Mouse (Mus musculus): ENCODE measurements around the gene Atp13a2. TPM values are rescaled to one million over a fixed set of nuclear protein-coding genes. Genes with fewer than 3 reads are reported as not detected.

The Atp13a2 gene
- total RNA-seq, 2 experiments from 2014 or later: 9.0 to 23.4 TPM

DNA sequence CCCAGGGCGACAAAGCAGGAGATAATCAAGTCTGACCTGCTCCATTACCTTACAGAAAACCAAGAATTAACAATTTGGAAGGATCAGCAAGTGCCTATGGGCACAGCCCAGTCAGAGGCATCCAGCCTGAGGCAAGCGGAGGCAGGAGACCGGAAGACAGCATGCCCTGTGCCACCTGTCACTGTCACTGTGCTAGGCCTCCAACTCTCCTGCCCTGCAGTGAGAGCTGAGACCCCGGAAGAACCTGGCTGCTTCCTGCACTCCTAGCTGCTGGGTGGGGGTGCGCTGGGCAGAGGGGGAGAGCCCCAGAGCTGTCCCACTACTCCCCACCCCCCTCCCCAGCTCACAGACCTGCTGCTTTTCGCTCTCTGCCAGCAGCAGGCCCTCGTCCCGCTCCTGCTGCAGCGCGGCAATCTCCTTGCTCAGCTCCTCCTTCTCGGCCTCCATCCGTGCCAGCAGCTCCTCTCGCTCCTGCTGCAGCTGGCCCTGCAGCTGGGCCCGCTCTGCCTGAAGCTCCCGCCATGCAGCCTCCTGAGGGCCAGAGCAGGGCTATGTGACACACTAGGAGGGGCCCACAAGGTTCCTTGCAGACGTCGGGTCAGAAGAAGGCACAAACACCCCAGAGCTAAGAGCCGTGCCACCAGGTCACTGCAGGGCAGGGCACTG, 44.0 kb downstream of the Atp13a2 start:
- no peak for ATAC-seq (replicated peaks; ENCODE audit: poor library complexity)

DNA sequence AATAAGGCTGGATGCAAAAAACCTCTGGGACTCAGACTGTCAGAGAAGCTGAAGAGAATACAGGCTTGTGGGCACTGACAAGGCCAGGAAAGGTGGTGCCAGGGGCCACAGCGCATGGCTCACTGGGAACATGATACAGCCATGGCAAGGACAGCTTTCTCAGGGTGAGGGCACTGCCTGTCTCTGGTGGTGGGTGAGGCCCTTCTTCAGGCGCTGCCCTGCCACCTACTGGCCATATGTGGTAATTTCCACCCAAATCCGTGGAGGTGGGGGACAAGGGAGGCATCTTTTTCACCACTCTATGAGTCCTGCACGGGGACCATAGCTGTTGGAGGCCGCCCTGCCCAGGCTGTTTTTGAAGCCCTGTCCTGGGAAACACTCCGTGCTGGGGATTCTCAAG, 45.1 kb downstream of the Atp13a2 start:
- peak; percentile 91 for ATAC-seq (replicated peaks; ENCODE audit: poor library complexity)

DNA sequence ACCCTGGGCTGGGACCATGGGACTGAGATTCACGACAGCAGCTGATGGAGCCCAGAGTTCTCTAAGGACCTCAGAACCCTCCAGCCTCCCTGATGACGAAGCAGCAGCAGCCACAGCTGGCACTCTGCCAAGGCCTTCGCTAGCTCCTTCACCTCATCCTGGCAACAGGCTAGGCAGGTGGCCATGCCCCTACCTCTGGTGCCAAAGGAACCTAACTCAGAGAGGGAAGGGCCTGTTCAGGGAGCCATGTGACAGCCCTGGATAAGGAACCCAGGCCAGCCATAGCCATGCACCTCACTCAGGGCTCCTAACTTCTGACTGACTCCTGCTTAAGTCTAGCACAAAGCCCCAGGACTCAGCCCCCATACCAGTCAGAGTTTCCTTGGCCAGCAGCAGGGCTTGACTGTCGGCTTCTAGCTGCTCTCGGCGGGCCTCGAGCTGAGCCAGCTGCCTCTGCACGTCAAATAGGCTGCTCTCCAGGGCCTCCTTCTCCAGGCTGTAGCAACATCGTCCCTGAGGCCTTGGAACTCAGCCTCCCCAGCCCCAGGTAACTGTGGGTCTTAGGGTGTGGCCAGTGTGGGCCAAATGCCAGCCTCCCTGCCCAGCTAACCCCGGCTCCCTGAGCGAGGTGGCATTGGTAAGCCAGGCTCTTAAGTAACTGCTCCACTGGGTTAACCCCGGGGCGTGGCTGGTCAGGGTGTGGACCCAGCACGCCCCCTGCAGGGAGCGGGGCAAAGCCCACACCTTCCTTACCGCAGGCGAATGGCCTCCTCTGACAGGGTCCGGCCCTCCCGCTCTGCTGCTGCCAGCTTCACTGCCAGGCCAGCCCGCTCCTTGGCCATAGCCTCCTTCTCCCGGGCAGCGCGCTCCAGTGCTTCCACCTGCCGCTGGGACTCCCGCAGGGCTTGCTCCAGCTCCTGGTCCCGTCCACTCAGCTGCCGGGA, 47.2 kb downstream of the Atp13a2 start:
- peak; percentile 41 for ATAC-seq (replicated peaks; ENCODE audit: poor library complexity)

- ATAC-seq (replicated peaks; ENCODE audit: poor library complexity): no peak
Observed at GRCm38 (mm10) chr4:141041117-141041516, 54.4 kb downstream of the Atp13a2 start.

- ATAC-seq (replicated peaks; ENCODE audit: poor library complexity): peak; percentile 84
Observed at GRCm38 (mm10) chr4:141044816-141045215, 58.1 kb downstream of the Atp13a2 start.

DNA sequence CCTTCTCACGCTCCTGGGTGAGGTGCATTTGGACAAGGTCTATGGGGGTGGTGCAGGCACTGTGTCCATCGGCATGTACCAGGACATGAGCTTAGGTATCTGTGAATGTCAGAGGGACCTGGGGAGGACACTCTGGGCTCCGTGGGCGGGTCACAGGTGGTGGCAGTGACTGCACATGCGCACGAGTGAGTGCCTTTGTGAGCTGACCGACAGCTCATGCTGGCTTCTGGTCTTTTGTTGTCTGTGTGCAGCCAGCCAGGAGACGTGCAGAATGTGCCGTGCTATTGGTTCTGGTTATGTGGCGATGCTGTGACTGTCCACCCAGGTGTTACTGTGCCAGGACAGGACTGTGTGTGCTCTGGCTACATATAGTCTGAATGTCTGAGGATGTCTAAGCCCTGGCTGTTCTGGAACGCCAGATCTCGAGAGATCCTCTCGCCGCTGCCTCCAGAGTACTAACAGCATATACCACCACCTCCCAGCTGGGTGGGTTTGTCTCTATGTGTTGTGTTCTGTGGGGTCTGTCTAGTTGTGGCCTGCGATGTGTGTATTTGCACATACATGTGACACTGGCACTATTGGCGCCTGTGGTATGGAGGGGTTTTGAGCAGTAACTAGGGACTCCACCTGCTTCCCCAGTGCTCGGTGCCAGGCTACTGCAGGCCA, 62.3 kb downstream of the Atp13a2 start:
- ATAC-seq (replicated peaks; ENCODE audit: poor library complexity): no peak

DNA sequence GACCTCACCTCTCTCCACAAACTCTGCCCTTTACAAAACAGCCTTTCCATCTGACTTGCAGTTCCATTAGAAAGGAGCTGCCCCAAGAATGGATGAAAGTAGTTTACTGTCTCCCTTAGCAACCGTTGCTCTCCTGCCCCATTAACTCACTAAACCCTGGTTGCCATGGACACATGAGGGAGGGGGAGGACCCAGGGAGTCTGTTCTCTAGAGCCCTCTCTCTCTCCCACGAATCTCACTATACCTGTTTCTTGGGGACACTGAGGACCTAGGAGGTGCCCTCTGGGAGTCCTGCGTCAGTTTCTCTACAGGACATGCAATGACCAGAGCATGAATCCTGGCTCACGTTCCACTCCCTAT, 62.8 kb downstream of the Atp13a2 start:
- no peak for ATAC-seq (replicated peaks; ENCODE audit: poor library complexity)

DNA sequence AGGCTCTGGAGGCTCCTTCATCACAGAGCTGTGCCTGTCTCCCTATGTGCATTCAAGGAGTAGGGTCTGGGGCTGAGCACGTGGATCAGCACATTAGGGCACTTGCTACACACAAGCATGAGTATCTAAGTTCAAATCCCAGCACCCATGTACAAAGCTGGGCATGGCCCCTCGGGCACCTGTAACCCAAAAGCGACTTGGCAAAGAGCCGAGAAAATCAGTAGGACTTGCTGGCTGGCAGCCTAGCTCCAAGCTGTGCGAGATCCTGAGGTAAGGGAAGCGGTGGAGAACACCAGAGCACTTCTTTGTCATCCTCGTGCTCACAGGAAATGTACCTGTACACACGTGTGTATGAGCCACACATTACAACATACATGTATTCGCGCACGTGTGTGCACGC, 65.8 kb downstream of the Atp13a2 start:
- ATAC-seq (replicated peaks; ENCODE audit: poor library complexity): no peak

- no peak for ATAC-seq (replicated peaks; ENCODE audit: poor library complexity)
Observed at GRCm38 (mm10) chr4:141053138-141053537, 66.5 kb downstream of the Atp13a2 start.

DNA sequence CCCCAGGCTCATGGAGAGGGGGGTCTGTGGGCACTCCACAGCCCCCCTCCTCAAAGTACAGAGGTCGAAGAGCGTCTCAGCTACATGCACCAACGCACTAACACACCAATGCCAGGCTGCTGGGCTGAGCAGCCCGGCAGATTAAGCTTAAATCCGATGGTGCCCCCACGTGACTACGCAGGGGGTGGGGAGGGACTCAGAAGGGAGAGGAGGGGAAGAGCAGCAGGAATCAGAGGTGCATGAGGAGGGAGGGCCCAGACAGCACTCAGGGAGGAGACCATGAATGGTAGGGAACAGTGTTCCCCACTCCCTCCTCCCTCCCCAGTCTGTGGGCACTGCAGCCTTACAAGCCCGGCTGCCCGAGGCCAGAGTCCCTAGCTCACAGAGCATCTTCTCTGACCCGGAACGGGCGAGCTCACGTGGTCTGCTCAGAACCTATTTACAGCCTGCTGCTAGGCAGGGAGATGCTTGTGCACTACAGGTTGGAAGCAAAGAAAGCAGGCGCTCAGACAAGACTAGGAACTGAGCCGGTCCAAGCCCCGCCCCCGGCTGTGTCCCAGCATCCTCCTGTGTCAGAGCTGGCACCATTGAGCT, 67.0 kb downstream of the Atp13a2 start:
- no peak for ATAC-seq (replicated peaks; ENCODE audit: poor library complexity)

Other genes with a start within 250 kb of the Atp13a2 start
- not detected in 2 replicates for gene Padi6, start 244.2 kb upstream of the Atp13a2 start, total RNA-seq (2015)
- not detected in 2 replicates for gene Padi6, start 244.2 kb upstream of the Atp13a2 start, total RNA-seq (2017)
- gene Padi4, start 212.6 kb upstream of the Atp13a2 start, total RNA-seq (2015): 4.6 and 4.9 TPM in 2 replicates
- 6.9 and 9.3 TPM in 2 replicates for gene Padi4, start 212.6 kb upstream of the Atp13a2 start, total RNA-seq (2017)
- gene Padi3, start 176.2 kb upstream of the Atp13a2 start, total RNA-seq (2015): not detected in 2 replicates
- 0.07 and 0.46 TPM in 2 replicates for gene Padi3, start 176.2 kb upstream of the Atp13a2 start, total RNA-seq (2017)
- 0.05 TPM in 2 replicates for gene Padi1, start 141.1 kb upstream of the Atp13a2 start, total RNA-seq (2015)
- not detected in 2 replicates for gene Padi1, start 141.1 kb upstream of the Atp13a2 start, total RNA-seq (2017)
- gene Padi2, start 80.5 kb upstream of the Atp13a2 start, total RNA-seq (2015): 5.5 and 5.7 TPM in 2 replicates
- gene Padi2, start 80.5 kb upstream of the Atp13a2 start, total RNA-seq (2017): 4.8 and 5.0 TPM in 2 replicates
- 160 and 167 TPM in 2 replicates for gene Sdhb, start 25.7 kb upstream of the Atp13a2 start, total RNA-seq (2015)
- gene Sdhb, start 25.7 kb upstream of the Atp13a2 start, total RNA-seq (2017): 91.4 and 129 TPM in 2 replicates
- not detected in 2 replicates for gene Mfap2, start 23.5 kb downstream of the Atp13a2 start, total RNA-seq (2015)
- not detected in 2 replicates for gene Mfap2, start 23.5 kb downstream of the Atp13a2 start, total RNA-seq (2017)
- gene Crocc, start 73.7 kb downstream of the Atp13a2 start, total RNA-seq (2015): 1.1 and 3.3 TPM in 2 replicates
- 5.8 and 6.0 TPM in 2 replicates for gene Crocc, start 73.7 kb downstream of the Atp13a2 start, total RNA-seq (2017)
- gene Necap2, start 91.5 kb downstream of the Atp13a2 start, total RNA-seq (2015): 33.5 and 37.1 TPM in 2 replicates
- 50.4 and 64.3 TPM in 2 replicates for gene Necap2, start 91.5 kb downstream of the Atp13a2 start, total RNA-seq (2017)
- gene Spata21, start 101.5 kb downstream of the Atp13a2 start, total RNA-seq (2015): not detected in 2 replicates
- not detected in 2 replicates for gene Spata21, start 101.5 kb downstream of the Atp13a2 start, total RNA-seq (2017)
- 33.2 and 43.0 TPM in 2 replicates for gene Szrd1, start 152.9 kb downstream of the Atp13a2 start, total RNA-seq (2015)
- 38.8 and 52.7 TPM in 2 replicates for gene Szrd1, start 152.9 kb downstream of the Atp13a2 start, total RNA-seq (2017)
- 15.4 and 16.4 TPM in 2 replicates for gene Fbxo42, start 161.0 kb downstream of the Atp13a2 start, total RNA-seq (2015)
- gene Fbxo42, start 161.0 kb downstream of the Atp13a2 start, total RNA-seq (2017): 10.5 and 11.4 TPM in 2 replicates
- gene Rsg1, start 227.1 kb downstream of the Atp13a2 start, total RNA-seq (2015): 0.73 and 1.4 TPM in 2 replicates
- gene Rsg1, start 227.1 kb downstream of the Atp13a2 start, total RNA-seq (2017): 1.8 and 3.5 TPM in 2 replicates

All from megakaryocyte progenitor cell, adult 5-6 weeks (primary cell).